Mouse (Mus musculus) cerebellum, adult 11-12 months (tissue): ENCODE measurements at regions not wholly inside any gene's neighbourhood (a gene's known extent, or its start where the extent isn't known, plus 50 kb on each side); places are given as distances from the start of the nearest gene placed in this dataset.

Source experiments
- DNase-seq: peaks from one replicate; pipeline ENCODE4 v3.0.0; 2022

DNA sequence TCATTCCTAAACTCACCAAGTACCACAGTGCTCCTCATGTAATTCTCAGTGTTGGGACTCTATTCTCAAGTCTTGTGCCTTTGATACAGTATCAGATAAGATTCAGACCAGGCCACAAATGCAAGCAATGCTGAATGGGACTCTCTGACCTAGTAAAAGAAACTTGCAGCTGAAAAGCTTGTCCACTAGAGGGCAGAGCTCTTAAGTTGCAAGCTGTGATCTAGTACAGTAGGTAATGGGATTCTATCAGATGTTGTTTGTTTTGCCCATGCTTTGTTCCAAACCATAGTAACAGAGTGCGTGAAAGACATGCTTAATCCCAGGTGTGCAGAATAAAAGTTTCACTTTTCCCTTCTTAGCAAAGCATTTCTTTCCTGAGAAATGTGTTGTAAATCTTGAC is 383.2 kb upstream of the Chrm2 start:
- no peak for DNase-seq

DNA sequence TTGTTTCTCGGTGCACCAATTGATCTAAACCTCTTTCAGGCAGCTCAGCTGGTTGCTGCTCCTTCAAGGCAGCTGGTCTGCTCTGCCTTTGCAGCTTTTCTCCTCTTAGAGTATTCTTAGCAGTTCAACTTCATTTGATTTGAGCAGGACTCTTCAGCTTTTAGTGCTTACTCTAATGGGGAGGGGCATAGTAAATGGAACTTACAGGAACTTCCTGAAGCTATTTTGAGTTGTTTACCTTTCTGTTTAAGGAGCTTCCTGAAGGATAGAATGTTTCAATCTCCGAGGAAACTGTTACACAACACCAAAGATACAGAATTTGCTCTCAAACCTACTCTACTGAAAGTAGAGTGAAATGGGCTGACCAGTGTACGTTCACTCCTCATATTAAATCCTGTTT is 385.8 kb upstream of the Chrm2 start:
- DNase-seq = no peak

DNA sequence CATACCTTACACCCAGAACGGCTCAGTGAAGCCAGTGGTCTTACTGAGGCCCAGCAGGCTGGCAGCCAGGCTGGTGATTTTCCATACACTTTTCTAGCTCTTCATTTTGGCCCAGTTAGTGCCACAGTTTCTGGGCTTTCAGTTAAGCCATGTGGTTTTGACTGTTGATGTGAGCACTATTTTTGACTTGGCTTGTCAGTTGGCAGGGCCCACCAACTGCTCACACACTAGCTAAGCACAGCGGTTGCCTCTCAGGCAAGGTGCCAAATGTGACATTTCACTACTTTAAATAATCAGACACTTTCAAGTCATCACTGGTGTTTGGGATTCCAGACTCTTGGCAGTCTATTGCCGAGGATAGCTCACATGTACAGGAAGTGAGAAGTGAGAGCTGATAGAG is 399.0 kb upstream of the Chrm2 start:
- peak; percentile 81 for DNase-seq

DNA sequence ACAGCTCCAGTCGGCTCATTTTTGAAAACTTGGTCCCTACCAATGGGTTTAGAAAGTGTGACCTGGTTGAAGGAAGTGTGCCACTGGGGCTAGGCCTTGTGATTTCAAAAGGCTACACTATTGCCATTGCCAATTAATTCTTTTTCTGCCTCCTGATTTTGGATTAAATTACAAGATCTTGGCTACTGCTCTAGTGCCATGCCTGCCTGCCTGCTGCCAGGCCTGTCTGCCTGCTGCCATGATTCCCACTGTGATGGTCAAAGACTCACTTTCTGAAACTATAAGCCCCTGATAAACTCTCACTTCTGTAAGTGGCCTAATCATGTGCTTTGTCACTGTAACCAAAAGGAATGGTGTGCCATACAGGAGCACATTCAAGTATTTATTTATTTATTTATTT is 400.4 kb upstream of the Mtpn start:
- no peak for DNase-seq

DNA sequence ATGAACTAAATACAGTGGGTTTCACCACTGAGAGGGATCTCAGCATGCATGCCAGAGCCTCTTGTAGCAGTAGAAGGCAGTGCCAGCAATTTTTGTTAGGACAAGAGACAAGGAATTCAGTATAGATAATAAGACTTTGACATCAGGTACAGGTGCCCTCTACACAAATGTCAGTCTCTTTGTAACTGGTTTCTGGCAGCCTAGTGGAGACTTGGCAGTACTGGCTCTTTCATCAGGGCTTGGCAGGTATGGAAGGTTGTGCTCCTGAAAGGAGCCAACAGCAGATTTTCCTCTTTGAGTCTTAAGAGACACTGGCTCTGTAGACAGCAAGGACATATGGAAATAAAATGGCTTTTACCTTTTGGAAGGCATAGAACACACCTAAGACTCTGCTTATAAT is 384.5 kb upstream of the Mtpn start:
- DNase-seq = peak; percentile 37

DNA sequence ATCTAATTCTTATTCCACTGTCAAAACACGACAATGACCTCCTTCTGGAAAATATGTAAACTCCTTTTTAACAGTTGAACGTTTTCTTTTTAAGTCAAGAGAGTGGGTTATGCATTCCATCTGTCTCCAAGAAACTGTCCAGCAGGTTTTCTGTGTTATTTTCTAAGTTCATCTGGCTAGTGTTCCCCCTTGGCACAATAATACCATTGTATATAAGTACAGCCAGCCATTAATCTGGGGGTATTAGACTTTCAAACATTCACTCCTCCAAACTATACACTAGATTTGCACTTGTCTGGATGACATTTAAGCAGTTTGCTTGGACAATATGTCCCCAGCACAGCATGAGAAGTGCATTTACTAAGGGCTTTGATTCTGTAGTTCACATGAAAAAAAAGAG is 358.3 kb upstream of the Mtpn start:
- no peak for DNase-seq

DNA sequence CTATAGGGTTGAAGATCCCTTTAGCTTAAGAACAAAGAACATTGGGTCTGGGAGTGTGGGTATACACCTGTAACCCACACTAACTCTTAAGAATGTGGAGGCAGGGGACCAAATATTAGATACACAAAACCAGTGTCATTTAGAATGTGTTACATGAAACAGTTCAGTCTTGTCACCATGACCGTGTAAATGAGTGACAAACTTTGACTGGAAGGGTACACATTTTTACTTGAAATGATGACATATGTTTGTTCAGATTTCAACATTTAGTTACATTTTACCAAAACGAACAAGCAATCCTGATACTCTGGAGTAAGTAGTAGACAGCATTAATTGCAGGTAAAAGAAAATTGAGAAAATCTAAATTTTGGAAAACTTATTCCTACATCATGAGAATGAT is 356.0 kb upstream of the Mtpn start:
- no peak for DNase-seq

DNA sequence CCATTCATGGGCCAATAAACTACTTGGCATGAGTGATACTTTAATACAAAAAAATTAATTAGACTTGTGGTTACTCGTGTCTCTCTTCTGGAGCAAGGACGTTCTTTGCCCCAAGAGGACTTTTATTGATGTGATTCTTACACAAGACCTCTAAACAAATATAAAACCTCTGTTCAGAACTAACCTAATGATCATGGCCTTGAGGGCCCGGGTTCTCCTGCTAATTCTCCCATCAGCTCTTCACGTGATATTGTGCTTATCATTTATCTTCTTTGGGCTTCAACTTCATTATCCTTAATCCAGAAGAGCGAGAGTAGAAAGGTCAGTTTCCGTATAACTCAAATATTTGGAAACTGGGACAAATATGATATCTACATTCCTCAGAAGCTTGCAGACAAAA is 335.0 kb upstream of the Mtpn start:
- DNase-seq = no peak

DNA sequence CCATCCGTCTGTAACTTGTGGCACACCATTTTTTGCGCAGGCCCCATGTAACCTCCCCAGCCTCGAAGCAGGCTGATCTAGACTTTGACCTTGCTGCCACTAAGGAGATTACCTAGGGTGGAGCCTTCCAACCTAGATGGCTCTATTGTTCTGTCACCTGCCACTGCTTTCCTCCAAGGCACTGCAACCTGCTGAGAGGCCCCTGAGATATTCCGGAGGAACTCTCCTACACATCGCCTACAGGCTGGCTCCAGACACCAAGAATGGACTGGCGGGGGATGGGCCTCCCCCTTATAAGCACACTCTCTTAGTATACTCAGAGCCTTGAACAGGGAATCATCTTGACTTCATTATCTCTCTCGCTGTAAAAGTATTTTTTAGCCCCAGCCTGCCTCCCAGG is 331.7 kb upstream of the Mtpn start:
- DNase-seq = no peak

DNA sequence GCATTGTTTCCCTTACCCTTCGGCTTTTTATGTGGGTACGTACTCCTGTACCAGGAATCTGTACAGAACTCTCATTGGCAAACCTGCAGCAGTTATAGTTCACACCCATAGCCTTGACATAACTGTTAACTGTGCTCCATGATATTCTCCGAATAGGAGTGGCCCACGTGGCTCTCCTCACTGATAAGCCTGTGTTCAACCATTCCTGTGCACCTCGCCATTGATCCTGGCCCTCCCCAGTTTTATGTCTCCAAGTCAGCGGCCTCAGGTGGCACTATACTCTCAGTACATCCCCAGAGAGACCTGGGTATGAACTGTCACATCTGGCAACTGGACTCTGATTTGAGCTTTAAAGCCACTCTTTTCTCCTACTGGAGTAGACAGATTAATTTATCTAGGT is 324.5 kb upstream of the Mtpn start:
- DNase-seq = no peak

DNA sequence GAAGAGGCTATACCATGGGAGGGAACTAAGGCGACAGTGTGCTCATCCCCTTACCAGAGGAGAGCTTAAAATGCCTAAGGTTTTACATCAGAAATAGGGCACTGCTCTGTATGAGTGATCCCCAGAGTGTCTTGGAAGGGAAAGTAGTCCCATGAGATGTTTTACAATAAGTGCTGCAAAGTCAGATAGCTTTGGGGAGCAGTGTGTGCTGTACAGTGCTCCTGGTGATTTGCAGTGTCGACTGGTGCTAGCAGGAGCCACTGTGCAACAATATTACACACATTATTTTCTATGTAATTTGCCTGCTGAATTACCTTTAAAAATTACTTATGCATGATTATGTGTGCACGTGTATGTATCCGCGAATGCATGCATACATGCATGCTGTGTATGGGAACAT is 314.3 kb upstream of the Mtpn start:
- no peak for DNase-seq

DNA sequence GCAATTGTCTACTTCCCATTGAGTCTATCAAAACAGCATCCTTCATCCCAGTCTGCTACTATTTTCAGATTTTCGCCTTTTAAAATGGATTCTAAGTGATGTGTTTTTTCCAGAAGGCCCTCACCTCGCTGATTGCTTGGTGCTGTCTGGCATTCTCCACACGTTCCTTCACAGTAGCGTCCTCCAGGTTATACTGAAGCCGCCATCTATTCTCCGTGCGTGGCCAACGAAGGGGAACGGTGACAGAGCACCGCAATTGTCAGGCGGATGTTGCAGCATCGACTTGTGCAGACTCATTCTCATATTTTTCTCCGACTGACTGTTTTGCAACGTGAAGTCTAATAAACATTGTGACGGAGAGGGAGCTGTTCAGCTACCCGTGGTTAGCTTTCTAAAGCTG is 277.0 kb upstream of the Mtpn start:
- no peak for DNase-seq

DNA sequence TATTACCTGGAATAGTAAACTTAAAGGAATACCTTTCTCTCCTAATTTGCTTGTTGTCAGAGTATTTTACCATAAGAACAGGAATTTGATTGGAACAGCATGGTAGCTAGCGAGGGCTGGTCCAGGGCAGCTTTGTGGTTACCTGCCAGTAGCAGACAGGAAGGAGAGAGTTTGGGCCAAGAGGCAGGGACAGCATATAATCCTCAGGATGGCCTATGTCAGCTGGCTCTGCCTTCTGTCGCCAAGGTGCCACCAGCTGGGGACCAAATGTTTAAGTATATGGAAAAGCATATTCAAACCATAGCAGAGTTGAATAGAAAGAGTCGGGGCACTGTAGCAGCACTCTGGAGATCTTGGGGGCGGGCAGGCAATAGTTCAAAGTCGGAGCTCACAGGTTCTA is 274.8 kb upstream of the Mtpn start:
- peak; percentile 31 for DNase-seq

DNA sequence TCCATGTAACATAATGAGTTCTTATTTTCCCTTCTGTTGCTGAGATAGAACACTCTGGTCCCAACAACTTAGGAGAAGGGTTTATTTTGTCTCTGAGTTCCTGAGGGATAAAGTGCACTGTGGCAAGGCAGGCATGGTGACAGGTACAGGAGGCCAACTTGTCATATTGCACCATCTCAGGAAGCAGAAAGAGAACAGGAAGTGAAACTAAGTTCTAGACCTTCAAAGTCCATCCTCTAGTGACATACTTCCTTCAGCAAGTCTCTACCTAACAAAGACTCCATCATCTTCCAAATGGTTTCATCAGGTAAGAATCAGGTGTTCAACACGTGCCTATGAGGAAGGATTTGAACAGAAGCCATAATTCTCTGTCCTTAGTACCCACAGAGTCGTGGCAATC is 266.1 kb upstream of the Mtpn start:
- no peak for DNase-seq

DNA sequence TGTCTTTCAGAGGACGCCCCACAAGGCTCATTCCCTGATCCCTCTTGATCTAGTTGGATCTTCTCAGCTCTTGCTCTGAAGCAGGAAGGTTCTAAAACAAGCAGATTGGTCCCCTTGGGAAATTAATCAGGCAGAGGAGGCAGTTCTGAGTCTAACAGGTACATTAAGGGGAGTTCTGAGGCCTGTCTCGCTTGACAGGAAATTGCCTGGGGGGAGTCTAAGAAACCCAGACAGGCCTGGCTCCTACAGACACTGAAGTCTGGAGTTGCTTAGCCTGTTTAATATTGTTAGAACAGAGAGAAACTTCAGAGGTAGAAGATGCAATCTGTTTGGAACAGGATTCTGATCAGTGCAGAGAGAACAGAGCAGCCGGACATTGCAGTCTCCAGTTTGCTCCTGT is 264.4 kb upstream of the Mtpn start:
- DNase-seq = no peak

DNA sequence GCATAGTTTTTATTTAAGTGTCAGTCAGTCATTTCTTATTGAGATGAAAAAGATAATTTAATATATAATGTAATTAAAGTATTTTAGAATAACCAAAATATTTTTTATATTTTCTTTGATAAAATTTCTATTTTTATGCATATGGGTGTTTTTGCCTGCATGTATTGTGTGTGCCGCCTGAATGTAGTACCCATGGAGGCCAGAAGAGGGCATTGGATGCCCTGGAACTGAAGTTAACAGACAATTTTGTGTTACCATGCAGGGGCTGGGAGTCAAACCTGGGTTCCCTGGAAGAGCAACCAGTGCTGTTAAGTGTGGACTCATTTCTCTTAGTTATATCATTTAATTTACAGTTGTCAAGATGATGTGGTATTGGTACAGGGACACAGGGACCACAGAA is 240.0 kb upstream of the Mtpn start:
- DNase-seq = no peak

DNA sequence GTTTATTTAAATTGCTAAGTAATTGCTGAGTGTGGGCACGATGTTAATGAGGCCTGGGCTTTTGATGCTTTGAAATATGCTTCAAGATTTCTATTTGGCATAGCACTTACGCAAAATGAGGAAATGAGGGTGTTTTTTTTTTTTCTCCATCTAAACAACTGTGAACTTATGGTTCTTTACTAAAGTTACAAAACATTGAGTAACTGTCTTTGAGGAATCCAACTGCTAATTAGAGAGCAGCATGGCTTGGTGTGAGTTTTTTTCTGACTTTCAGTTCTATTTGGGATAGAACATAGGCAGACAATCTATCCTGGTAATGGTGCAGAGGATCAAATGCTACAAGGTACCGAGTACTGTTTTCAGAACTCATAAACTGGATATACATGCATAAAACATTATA is 231.2 kb upstream of the Mtpn start:
- no peak for DNase-seq

DNA sequence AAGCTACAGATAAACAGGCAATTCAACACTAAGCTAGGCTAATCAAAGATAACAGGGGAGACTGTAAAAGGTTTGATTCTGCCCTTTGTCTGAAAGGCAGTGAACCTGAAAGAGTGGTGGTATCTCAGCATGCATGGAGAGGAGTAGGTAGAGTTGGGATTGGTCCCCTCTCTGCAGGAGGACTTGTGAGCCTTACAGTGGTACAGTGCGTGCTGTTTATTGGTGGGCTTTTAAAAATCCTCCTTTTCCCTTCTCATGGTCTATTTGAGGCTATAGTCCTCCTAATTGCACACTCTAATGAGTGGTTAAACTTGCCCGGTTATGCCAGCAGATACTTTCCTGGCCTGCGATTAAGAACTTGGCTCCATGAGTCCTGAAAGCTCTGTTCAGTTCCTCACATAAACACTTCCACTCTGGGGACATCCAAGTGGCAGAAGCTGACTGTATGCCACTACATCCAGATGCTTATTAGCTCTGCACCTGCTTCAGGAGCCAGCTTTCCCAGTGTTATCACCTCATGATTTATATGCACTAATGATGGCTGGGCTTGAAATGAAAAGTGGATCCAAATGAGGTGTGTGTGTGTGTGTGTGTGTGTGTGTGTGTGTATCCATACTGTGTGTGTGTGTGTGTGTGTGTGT is 220.0 kb upstream of the Mtpn start:
- no peak for DNase-seq

DNA sequence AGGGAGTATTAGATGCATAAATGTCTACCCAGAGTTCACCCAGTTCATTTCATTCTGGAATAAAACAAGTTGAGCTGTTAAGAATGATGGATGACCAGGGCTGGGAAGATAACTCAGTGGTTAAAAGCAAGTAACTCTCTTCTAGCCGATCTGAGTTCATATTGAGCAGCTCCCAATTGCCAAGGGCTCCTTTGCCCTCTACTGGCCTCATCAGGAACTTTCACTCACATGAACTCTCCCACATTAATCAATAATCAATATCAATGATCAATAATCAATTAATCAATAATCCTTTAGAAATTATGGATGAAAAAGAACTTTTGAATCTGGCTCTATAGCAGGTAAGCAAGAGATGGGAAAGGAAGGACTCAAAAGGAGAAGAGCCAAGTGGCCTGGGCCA is 206.3 kb upstream of the Mtpn start:
- no peak for DNase-seq

DNA sequence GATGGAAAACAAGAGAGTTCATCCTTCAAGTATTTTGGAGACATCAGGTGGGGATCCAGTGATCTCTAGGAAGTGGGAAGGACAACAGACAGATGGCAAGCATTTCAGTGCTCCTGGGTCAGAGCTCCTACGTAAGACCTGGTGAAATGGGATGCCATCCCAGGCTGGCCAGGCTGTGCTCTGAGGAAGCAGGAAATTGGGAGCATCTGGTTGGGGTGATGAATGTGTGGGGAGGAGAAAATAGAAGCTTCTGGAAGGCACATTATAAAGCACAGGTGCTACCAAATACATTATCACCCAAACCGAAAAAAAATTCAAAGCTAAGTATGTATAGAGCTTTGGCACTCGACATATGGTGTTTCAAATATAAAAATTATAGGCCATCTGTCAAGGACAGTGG is 165.9 kb upstream of the Mtpn start:
- peak; percentile 76 for DNase-seq

DNA sequence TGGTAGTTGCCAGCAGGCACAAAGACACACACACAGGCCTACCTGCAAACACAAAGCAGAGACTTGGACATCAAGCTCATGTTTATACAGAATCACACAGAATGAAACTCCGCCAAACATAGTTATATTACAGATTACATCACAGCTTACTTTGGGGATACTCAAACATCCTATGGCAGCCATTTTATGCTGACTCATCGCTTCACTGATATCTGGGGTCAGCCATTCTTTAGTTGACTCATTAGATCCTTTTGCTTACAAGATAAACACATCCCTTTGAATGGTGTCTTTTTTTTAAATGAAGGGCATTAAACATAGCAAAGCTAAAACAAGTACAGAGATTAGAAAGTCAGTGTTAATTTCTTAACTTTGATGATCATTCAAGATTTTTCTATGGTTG is 127.4 kb upstream of the Mtpn start:
- DNase-seq = no peak

DNA sequence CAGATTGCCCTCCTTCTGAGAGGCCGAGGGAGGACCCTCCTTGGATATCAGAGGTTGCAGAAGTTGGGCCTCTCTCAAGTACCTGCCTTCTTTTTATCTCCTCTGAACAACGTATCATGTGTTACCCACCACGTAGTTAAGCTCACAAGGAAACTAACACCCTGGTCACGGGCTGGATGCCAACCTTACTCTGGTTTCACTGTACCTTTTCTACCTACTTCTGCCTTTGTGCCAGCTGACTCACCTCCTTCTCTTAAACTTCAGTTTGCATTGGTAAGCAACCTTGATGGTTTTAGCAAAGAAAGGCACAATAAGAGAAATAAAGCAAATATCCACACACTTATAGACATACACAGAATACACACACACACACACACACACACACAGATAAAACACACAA is 111.7 kb upstream of the Mtpn start:
- DNase-seq = no peak

DNA sequence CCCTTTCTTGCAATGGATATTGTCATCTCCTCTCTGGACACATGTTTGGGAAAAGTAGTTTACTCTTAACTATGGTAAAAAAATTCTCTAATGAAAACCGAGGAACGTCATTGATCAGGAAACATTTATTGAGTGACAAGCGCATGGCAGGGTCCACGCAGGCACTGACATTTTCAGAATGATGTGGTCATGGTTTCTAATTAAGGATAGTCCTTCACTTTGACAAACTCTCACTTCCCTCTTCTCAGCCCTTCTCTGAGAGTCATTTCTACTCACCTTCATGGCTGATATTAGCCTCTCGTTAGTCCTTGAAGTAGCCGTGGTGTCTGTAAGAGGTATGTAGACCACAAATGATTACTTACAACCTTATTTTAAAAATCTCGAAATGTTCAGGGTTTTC is 105.5 kb upstream of the Mtpn start:
- no peak for DNase-seq

DNA sequence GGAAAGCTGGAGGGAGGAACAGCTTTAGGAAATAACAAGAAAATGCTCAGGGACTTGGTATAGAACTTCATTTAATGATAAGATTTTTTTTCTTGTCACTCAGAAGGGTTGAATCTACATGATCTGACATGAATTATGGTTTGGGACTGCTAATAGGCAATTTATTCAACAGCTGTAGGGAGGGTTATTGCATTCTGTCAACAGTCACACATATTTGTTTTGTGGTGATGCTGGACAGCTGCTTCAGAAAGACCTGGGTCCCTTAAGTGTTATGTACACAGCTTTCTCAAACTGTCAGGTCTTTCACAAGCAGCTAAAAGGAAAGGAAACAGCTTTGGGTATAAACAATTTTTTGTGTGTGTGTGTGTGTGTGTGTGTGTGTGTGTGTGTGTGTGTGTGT is 101.0 kb upstream of the Mtpn start:
- no peak for DNase-seq

DNA sequence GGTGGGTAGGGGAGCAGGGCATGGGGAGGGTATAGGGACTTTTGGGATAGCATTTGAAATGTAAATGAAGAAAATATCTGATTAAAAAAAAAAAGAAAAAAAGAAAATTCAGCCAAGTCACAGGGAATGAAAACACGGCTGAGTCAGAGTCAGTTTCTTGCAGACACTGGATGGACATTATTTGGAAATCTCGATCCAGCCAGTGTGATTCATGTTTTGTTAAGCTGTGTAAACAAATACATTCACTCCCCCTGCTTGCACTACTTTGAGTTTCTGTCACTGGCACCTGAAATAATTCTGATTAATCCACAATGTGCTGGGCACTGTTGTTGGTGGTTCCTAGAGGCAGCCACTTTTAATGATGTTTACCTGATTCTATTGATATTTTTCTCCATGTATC is 68.6 kb upstream of the Mtpn start:
- no peak for DNase-seq

DNA sequence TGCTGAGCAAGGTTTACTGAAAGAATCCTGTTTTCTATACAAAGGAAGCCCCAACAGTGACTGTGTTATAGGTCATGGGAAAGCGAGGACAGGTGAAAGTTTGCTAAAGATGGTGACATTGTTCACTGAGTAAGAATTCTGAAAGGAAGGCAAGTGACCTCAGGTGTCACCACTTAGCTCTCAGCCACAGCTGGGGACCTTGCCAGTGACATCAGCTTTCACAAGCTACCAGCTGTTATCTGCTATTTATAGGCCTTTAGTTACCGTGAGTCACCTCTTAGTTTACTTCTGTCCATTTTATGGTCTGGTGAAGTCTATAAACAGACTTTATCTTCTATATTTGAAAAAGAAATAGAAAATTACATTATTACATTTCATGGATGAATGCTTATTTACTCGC is 65.4 kb upstream of the Mtpn start:
- no peak for DNase-seq
